Mouse (Mus musculus) spleen, postnatal 14 days (tissue): ENCODE measurements around the gene Spata7.
"Not testable (repeated sequence)": the region's sequence is repeated elsewhere in the genome, so short reads cannot be mapped to it uniquely, and the experiment has no call there.

Source experiments
- DNase-seq, 2 experiments: peaks; one replicate each; pipeline ENCODE4 v3.0.0; 2021 to 2022; ENCODE audit warnings: low spot score in 2 of 2

Spata7 gene

GRCm38 (mm10) chr12:98627392-98628259 is at the start of gene Spata7:
TSS of gene Spata7 (plus strand) at chr12:98628157.
- DNase-seq, result peak; percentile 42 to 61

DNA sequence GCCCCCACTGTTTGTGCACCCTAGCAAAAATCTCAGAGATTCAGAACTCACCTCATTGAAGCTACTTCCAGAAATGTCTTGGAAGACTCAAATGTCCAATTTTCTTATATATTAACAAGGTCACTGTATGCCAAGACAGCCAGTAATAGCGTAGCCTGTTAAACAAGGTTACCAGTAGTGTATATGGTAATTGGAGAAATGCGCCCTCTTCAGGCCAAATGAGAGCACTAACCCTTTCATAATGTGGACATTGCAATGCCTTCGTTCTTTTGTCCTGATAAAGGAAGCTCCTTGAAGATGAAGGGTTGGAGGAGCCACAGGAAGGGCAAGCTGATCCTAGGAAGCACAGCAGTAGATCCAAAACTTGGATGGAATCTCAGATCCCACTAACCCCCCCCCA is 42.7 kb upstream of the Spata7 start:
- DNase-seq, result no peak

DNA sequence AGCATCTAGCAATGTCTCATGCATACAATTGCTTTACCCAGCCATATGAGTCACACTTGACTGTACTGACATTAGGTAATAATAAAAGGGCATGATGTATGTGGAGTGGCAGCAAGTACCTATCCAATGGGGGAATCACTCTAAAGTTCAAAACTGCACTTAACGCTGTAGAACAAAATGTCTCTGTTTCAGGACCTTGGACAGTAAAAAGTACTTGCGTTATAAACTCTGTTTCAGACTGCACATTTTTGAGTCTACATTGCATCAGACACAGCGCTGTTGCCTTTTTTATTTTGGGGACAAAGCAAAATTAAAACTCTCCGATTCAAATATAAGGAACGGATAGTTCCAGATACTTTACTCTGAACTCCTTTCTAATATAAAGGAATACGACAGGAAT is 39.4 kb upstream of the Spata7 start:
- DNase-seq, result no peak

DNA sequence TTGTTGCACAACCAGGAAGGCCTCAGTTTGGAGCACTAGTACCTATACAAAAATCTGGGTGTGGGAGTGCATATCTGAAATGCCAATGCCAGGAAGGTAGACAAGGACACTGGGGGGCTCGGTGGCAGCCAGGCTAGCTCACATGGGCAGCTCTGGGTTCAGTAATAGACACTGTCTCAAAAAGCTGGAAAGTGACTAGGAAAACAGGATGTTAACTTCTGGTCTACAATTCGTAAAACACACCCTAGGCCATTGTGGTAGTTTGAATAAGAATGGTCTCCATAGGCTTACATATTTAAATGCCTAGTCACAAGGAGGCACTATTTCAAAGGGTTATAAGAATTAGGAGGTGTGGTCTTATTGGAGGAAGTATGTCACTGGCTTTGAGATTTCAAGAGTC is 36.9 kb upstream of the Spata7 start:
- DNase-seq, result no peak

DNA sequence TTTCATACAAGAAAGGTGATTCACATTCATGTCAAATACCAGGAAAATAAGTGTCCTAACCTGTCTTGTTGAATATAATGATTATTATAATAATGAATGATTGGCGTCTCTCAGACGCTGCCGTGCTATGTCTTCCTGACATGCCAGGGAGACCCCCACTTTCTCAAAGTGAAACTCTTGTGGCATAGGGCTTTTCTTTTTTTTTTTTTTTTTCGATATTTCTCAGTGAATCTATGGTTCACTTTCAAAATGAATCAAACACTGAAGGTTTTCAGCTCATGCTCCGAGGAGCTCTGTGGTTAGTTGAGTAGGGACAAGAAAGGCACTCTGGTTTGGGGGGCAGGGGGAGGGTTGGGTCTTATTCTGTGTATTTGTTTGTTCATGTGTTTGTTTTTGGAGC is 27.1 kb upstream of the Spata7 start:
- DNase-seq, result no peak

DNA sequence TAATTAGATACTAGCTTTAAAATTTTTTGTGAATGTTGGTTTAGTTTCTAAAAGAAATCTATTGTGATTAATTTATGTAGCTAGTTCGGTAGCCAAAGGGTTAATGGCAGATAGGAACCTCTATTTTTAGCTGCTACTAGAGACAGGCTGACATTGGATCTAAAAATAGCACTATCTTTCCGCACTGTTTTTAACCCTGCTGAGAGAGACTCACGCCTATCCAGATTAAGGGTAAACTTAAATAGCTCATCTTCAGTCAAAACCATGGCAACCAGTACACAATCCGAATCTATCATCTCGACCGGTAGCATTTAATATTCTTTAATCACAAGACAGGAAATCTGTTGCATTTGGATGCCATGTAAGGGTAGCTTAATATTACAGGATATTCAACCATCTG is 25.8 kb upstream of the Spata7 start:
- no peak for DNase-seq

- no peak for DNase-seq
Observed at GRCm38 (mm10) chr12:98605264-98605663, 22.7 kb upstream of the Spata7 start.

- DNase-seq, result peak in 1 of 2 experiments; percentile 2
Observed at GRCm38 (mm10) chr12:98606595-98607290, 21.2 kb upstream of the Spata7 start.

- no peak for DNase-seq
Observed at GRCm38 (mm10) chr12:98610341-98610740, 17.6 kb upstream of the Spata7 start.

GRCm38 (mm10) chr12:98614910-98615508 is 12.9 kb upstream of the Spata7 start:
- DNase-seq, result no peak

DNA sequence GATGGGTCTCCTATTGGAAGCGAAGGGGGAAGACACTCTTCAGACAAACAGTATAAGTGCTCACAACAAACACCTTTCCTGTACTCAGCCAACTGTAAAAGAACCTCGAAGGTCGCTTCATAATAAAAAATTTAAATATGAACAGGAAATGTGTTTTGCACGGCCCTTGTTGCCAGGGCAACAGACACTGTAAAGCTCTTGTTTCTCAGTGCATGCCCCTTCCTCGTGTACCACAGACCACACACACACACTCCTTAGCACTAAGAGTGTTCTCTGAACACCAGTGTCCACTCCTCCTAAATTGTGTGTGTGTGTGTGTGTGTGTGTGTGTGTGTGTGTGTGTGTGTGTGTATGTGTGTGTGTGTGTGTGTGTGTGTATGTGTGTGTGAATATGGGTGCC is 12.2 kb upstream of the Spata7 start:
- DNase-seq, result no peak

GRCm38 (mm10) chr12:98619496-98619895 is 8.5 kb upstream of the Spata7 start:
- no peak for DNase-seq

GRCm38 (mm10) chr12:98620922-98621321 is 7.0 kb upstream of the Spata7 start:
- DNase-seq, result not testable (repeated sequence)

- not testable (repeated sequence) for DNase-seq
Observed at GRCm38 (mm10) chr12:98623266-98623665, 4.7 kb upstream of the Spata7 start.

- DNase-seq, result no peak
Observed at GRCm38 (mm10) chr12:98628260-98628970, 458 bp downstream of the Spata7 start.

DNA sequence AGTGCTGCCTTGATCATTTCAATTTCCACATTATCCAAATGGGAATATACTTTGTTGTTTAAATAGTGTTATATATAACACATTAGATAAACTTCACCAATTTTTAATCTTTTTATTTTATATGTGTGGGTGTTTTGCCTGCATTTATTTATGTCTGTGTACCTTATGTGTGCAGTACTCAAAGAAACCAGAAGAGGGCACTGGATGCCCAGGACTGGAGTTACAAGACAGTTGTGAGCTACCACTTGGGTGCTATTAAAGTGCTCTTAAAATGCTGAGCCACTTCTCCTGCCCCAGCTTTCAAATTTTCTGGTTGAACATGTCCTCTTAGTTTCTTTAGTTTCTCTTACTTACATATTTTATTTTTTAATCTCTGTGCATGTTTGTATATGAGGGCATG is 16.9 kb downstream of the Spata7 start:
- DNase-seq, result no peak

DNA sequence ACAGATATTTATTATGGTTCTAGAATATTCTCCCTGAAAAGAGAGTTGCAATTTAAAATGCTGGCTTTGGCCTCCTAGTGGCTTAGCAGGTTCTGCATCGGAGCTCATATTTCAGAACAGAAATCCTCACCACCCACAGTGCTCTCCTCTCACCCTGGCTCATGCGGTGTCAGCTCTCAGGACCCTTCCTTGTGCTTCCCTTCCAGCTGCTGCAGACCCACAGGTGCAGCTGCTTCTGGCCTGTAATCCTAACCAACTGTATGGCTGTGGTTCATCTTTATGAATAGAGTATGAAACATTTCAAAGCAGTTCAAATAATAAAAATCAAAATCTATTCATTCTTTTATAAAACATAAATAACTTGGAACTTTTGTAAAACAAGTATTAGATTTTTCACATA is 28.9 kb downstream of the Spata7 start:
- DNase-seq, result no peak

GRCm38 (mm10) chr12:98662617-98663016 is 34.7 kb downstream of the Spata7 start:
- DNase-seq, result no peak

- no peak for DNase-seq
Observed at GRCm38 (mm10) chr12:98668132-98668814, 40.3 kb downstream of the Spata7 start.

- DNase-seq, result no peak
Observed at GRCm38 (mm10) chr12:98669086-98669485, 41.1 kb downstream of the Spata7 start.

- DNase-seq, result no peak
Observed at GRCm38 (mm10) chr12:98669864-98670263, 41.9 kb downstream of the Spata7 start.
